25 mouse cellular contexts compared by ENCODE assay signal in genomic region chr11:69264276-69264675, GRCm38 (mm10). TPM values are rescaled to one million over a fixed set of nuclear protein-coding genes. Genes with fewer than 3 reads are reported as not detected.
DNase-seq lines count a peak whose midpoint lies in the region; ATAC-seq and TF ChIP-seq lines count a peak whose summit lies in the region.
"Had no signal": no experiment of that assay in that cellular context is flagged by ENCODE, and none has a peak within 500 bp of the region (broad histone marks: within the 10 kb centered on the region; RNA-seq: fewer than 3 reads in every experiment).

No protein-coding gene starts in this region.

- H3K36me3 ChIP-seq in kidney, embryonic 14.5 days (ENCODE audit: control insufficient read depth, insufficient read depth, low read length), result no peaks in the 10 kb centered on the region
- H3K36me3 ChIP-seq in kidney, postnatal 0 days (ENCODE audit: insufficient read depth, low read length), result no peaks in the 10 kb centered on the region
- H3K36me3 ChIP-seq: embryonic facial prominence, embryonic 10.5 days; embryonic facial prominence, embryonic 12.5 days; forebrain, embryonic 15.5 days had no signal

- peak; percentile 16 for DNase-seq in embryo, embryonic 10 days (ENCODE audit: low spot score)
- DNase-seq in embryo, embryonic 11 days, result no peak
- no peak for DNase-seq in kidney, postnatal 25 days
- peak; percentile 22 for DNase-seq in kidney, postnatal 0 days (ENCODE audit: low spot score)
- DNase-seq in kidney, postnatal 14 days, result no peak
- DNase-seq in A20 (ENCODE audit: low read depth, low spot score), result peak; percentile 43
- no peak for DNase-seq in gastrocnemius, adult 18-20 months (ENCODE audit: low spot score)
- DNase-seq: adrenal gland, adult 8-10 months; adrenal gland, postnatal 14 days; adrenal gland, postnatal 36 days; cerebellum, adult 11-12 months; cerebellum, adult 2 months; cerebellum, adult 9-10 months; cerebellum, postnatal 10 days; cerebellum, postnatal 25 days; forebrain, postnatal 0 days had no signal

- ATAC-seq in kidney, embryonic 14.5 days (ENCODE audit: low FRiP score, low TSS enrichment), result 0 out of 2 replicates have a peak, but pooled peaks have one; percentile 26
- no peak; the same call in 1 of the 2 replicates for ATAC-seq in kidney, postnatal 0 days (replicated peaks; ENCODE audit: low FRiP score, low read depth)
- ATAC-seq: activated CD4-positive, CD25-positive, alpha-beta regulatory T cell, adult 4 months; forebrain, embryonic 13.5 days; forebrain, embryonic 15.5 days; forebrain, postnatal 0 days; Patski had no signal

- no peaks in the 10 kb centered on the region for H3K9me3 ChIP-seq in kidney, embryonic 14.5 days (ENCODE audit: control insufficient read depth, low read length)
- no peaks in the 10 kb centered on the region for H3K9me3 ChIP-seq in kidney, postnatal 0 days (replicated peaks; ENCODE audit: low read length)
- H3K9me3 ChIP-seq: embryonic facial prominence, embryonic 10.5 days; embryonic facial prominence, embryonic 12.5 days; forebrain, embryonic 13.5 days; forebrain, embryonic 15.5 days had no signal

- H3K4me2 ChIP-seq in kidney, embryonic 14.5 days (replicated peaks; ENCODE audit: low read depth, low read length), result no peak overlapping the region
- no peak overlapping the region for H3K4me2 ChIP-seq in kidney, postnatal 0 days (ENCODE audit: low read length)
- H3K4me2 ChIP-seq: embryonic facial prominence, embryonic 12.5 days; forebrain, embryonic 13.5 days; forebrain, embryonic 15.5 days had no signal

- H3K4me3 ChIP-seq in kidney, embryonic 14.5 days (ENCODE audit: low read length), result no peak overlapping the region
- H3K4me3 ChIP-seq in kidney, postnatal 0 days (replicated peaks; ENCODE audit: low read depth, low read length), result no peak overlapping the region
- H3K4me3 ChIP-seq: embryonic facial prominence, embryonic 10.5 days; embryonic facial prominence, embryonic 12.5 days; forebrain, embryonic 13.5 days; forebrain, embryonic 15.5 days had no signal

- H3K27me3 ChIP-seq in kidney, embryonic 14.5 days (ENCODE audit: control insufficient read depth, insufficient read depth, low read length), result no peaks in the 10 kb centered on the region; the same call in 1 of the 2 replicates
- no peaks in the 10 kb centered on the region for H3K27me3 ChIP-seq in kidney, postnatal 0 days (ENCODE audit: insufficient read depth, low read length)
- H3K27me3 ChIP-seq: embryonic facial prominence, embryonic 12.5 days; forebrain, embryonic 15.5 days; Patski had no signal

- 31% methylated on average over 2 of the region's 2 CpGs for WGBS in kidney, embryonic 14.5 days
- 33% methylated on average over 2 of the region's 2 CpGs for WGBS in kidney, postnatal 0 days

- H3K27ac ChIP-seq in kidney, embryonic 14.5 days (ENCODE audit: low read depth, low read length), result no peak overlapping the region
- H3K27ac ChIP-seq in kidney, postnatal 0 days, result no peak overlapping the region
- H3K27ac ChIP-seq: embryonic facial prominence, embryonic 10.5 days; embryonic facial prominence, embryonic 12.5 days; forebrain, embryonic 13.5 days; forebrain, embryonic 15.5 days had no signal

- TF ChIP-seq CTCF in kidney, postnatal 0 days (IDR thresholded peaks at IDR 0.05; ENCODE audit: low read depth), result no peak

- peaks cover 5% of the 10 kb centered on the region; the same call in 1 of the 2 replicates for H3K4me1 ChIP-seq in kidney, embryonic 14.5 days (ENCODE audit: control insufficient read depth, insufficient read depth, low read length)
- H3K4me1 ChIP-seq in kidney, postnatal 0 days (replicated peaks; ENCODE audit: insufficient read depth, low read length), result no peaks in the 10 kb centered on the region

- H3K9ac ChIP-seq in kidney, embryonic 14.5 days (ENCODE audit: low read depth, low read length), result no peak overlapping the region
- H3K9ac ChIP-seq in kidney, postnatal 0 days (ENCODE audit: low read depth, low read length), result no peak overlapping the region; the same call in 1 of the 2 replicates
- H3K9ac ChIP-seq: embryonic facial prominence, embryonic 12.5 days; forebrain, embryonic 13.5 days; forebrain, embryonic 15.5 days; forebrain, postnatal 0 days had no signal

RNA-seq across cellular contexts. Expression of gene Gucy2e, which starts 27.4 kb away (rescaled TPM):
- polyA plus RNA-seq in kidney, embryonic 14.5 days (2014; fragmentation: Nextera tagmentation; extraction: Ambion mirVana), result 0.07 and 0.11 TPM in 2 replicates
- 0.13 and 0.24 TPM in 2 replicates for polyA plus RNA-seq in kidney, postnatal 0 days (2015; fragmentation: Nextera tagmentation; extraction: Ambion mirVana)
- total RNA-seq in gastrocnemius, adult 18-20 months (2021), result not detected
- total RNA-seq: adrenal gland, adult 8-10 months; adrenal gland, postnatal 14 days; adrenal gland, postnatal 36 days; MEL had no signal
- polyA plus RNA-seq: C2C12; embryonic facial prominence, embryonic 10.5 days; Patski had no signal

RNA-seq across cellular contexts. Expression of gene Cntrob, which starts 59.3 kb away (rescaled TPM):
- polyA plus RNA-seq in kidney, embryonic 14.5 days (2014; fragmentation: Nextera tagmentation; extraction: Ambion mirVana), result 18.4 and 20.1 TPM in 2 replicates
- polyA plus RNA-seq in kidney, postnatal 0 days (2015; fragmentation: Nextera tagmentation; extraction: Ambion mirVana), result 12.6 and 14.5 TPM in 2 replicates
- 1 to 10 TPM; 1.2 to 1.7 TPM for total RNA-seq in gastrocnemius, adult 18-20 months (2021)

RNA-seq across cellular contexts. Expression of gene Trappc1, which starts 59.5 kb away (rescaled TPM):
- polyA plus RNA-seq in kidney, embryonic 14.5 days (2014; fragmentation: Nextera tagmentation; extraction: Ambion mirVana), result 175 and 217 TPM in 2 replicates
- polyA plus RNA-seq in kidney, postnatal 0 days (2015; fragmentation: Nextera tagmentation; extraction: Ambion mirVana), result 171 and 173 TPM in 2 replicates
- total RNA-seq in gastrocnemius, adult 18-20 months (2021), result 10 to 100 TPM; 43.4 to 44.8 TPM

Comparison
In these comparisons a context has a peak if more than half of its experiments do, and no peak if none do; other contexts are left out.
1. DNase-seq: peak in embryo, embryonic 10 days (single experiment), kidney, postnatal 0 days (single experiment) and A20 (single experiment); none in embryo, embryonic 11 days (single experiment), kidney, postnatal 25 days (0 of 2), kidney, postnatal 14 days (single experiment) and gastrocnemius, adult 18-20 months (single experiment).